In the genomic region with DNA sequence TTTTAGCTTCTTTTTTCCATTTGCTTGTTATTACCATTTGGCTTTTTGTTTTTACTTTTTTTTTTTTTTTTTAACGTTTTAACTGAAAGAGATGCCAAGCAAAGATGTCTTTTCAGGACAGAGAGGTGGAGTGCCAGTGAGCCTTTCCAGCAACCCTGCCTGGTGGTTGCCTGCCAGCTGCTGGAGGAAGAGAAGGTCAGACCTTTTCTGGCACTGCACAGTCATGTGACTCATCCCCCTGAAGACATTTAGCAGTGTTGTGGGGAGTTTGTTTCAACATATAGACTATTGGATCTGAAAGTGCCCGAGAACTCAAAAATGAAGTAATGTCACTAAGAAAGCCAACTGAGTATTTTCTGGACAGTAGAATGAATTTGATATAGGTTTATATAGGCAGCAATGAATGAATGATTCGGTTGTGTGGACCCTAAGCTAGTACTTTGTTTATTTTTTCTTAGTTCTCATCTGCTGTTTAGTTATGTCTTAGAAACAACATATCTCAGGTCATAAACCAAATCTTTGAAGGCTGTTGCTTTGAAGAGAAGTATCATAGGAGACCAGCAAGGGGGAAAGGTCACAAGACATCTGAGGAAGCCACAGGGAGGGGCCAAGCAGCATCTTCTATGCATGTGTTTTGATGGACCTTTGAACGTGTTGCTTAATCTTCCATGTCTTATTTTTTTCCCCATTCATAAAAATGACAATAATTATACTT, we compare ENCODE assay signal across 9 mouse cellular contexts.
DNase-seq lines count a peak whose midpoint lies in the region; ATAC-seq lines count a peak whose summit lies in the region.
"Had no signal": no experiment of that assay in that cellular context is flagged by ENCODE, and none has a peak within 500 bp of the region (broad histone marks: within the 10 kb centered on the region; RNA-seq: fewer than 3 reads in every experiment).

No protein-coding gene starts in this region.

- peak; percentile 93 for DNase-seq in heart, adult 11 months
- DNase-seq in urinary bladder, postnatal 14 days (ENCODE audit: low spot score) = peak; percentile 31
- no peak for DNase-seq in urinary bladder, postnatal 10 days (ENCODE audit: low spot score)
- DNase-seq in heart, postnatal 4 days = peak; percentile 40
- no peak for DNase-seq in layer of hippocampus, postnatal 14 days (ENCODE audit: low spot score in 2 of 2)

- 61% methylated on average over 4 of the region's 4 CpGs for WGBS in heart, embryonic 12.5 days
- 78% methylated on average over 4 of the region's 4 CpGs for WGBS in forebrain, embryonic 16.5 days
- 75% methylated on average over 4 of the region's 4 CpGs for WGBS in hindbrain, embryonic 16.5 days

- H3K27ac ChIP-seq in heart, embryonic 12.5 days (ENCODE audit: poor library complexity, severe bottlenecking) = no peak overlapping the region
- no peak overlapping the region for H3K27ac ChIP-seq in forebrain, embryonic 16.5 days (ENCODE audit: low read length)
- H3K27ac ChIP-seq in hindbrain, embryonic 16.5 days (ENCODE audit: low read depth, low read length) = no peak overlapping the region
- H3K27ac ChIP-seq: limb, embryonic 15.5 days had no signal

- H3K9me3 ChIP-seq in heart, embryonic 12.5 days (replicated peaks) = no peaks in the 10 kb centered on the region
- no peaks in the 10 kb centered on the region for H3K9me3 ChIP-seq in forebrain, embryonic 16.5 days (ENCODE audit: control insufficient read depth, low read length)
- H3K9me3 ChIP-seq in hindbrain, embryonic 16.5 days (ENCODE audit: control insufficient read depth, low read length) = no peaks in the 10 kb centered on the region
- H3K9me3 ChIP-seq: limb, embryonic 15.5 days had no signal

- H3K36me3 ChIP-seq in heart, embryonic 12.5 days = no peaks in the 10 kb centered on the region
- H3K36me3 ChIP-seq in forebrain, embryonic 16.5 days (ENCODE audit: control insufficient read depth, insufficient read depth) = no peaks in the 10 kb centered on the region
- H3K36me3 ChIP-seq in hindbrain, embryonic 16.5 days (ENCODE audit: control insufficient read depth, insufficient read depth, low read length) = no peaks in the 10 kb centered on the region
- H3K36me3 ChIP-seq: limb, embryonic 15.5 days had no signal

- H3K27me3 ChIP-seq in heart, embryonic 12.5 days (replicated peaks) = no peaks in the 10 kb centered on the region
- H3K27me3 ChIP-seq in forebrain, embryonic 16.5 days (replicated peaks; ENCODE audit: control insufficient read depth, insufficient read depth, low read length) = no peaks in the 10 kb centered on the region
- H3K27me3 ChIP-seq in hindbrain, embryonic 16.5 days (replicated peaks; ENCODE audit: control insufficient read depth, insufficient read depth, low read length) = no peaks in the 10 kb centered on the region
- H3K27me3 ChIP-seq: limb, embryonic 15.5 days had no signal

- ATAC-seq in heart, embryonic 12.5 days (ENCODE audit: insufficient number of reproducible peaks, low FRiP score) = no peak
- no peak for ATAC-seq in forebrain, embryonic 16.5 days
- no peak for ATAC-seq in hindbrain, embryonic 16.5 days

- H3K4me1 ChIP-seq in heart, embryonic 12.5 days (replicated peaks) = no peaks in the 10 kb centered on the region
- H3K4me1 ChIP-seq in forebrain, embryonic 16.5 days (replicated peaks; ENCODE audit: control insufficient read depth, insufficient read depth, low read length) = no peaks in the 10 kb centered on the region
- no peaks in the 10 kb centered on the region for H3K4me1 ChIP-seq in hindbrain, embryonic 16.5 days (ENCODE audit: control insufficient read depth, insufficient read depth, low read depth, low read length)

- H3K4me2 ChIP-seq in heart, embryonic 12.5 days = no peak overlapping the region
- no peak overlapping the region for H3K4me2 ChIP-seq in forebrain, embryonic 16.5 days (ENCODE audit: low read length)
- no peak overlapping the region for H3K4me2 ChIP-seq in hindbrain, embryonic 16.5 days (ENCODE audit: low read length)
- H3K4me2 ChIP-seq: limb, embryonic 15.5 days had no signal

- H3K9ac ChIP-seq in heart, embryonic 12.5 days = no peak overlapping the region
- H3K9ac ChIP-seq in forebrain, embryonic 16.5 days (replicated peaks; ENCODE audit: low read depth, low read length) = no peak overlapping the region
- no peak overlapping the region for H3K9ac ChIP-seq in hindbrain, embryonic 16.5 days (ENCODE audit: low read depth, low read length)
- H3K9ac ChIP-seq: limb, embryonic 15.5 days had no signal

- H3K4me3 ChIP-seq in heart, embryonic 12.5 days = no peak overlapping the region
- H3K4me3 ChIP-seq in forebrain, embryonic 16.5 days (replicated peaks; ENCODE audit: low read length) = no peak overlapping the region
- H3K4me3 ChIP-seq in hindbrain, embryonic 16.5 days (ENCODE audit: low read length) = no peak overlapping the region
- H3K4me3 ChIP-seq: limb, embryonic 15.5 days had no signal

Comparison
In these comparisons a context has a peak if more than half of its experiments do, and no peak if none do; other contexts are left out.
1. DNase-seq: peak in heart, adult 11 months (single experiment), urinary bladder, postnatal 14 days (single experiment) and heart, postnatal 4 days (single experiment); none in urinary bladder, postnatal 10 days (single experiment) and layer of hippocampus, postnatal 14 days (0 of 2).